Mouse (Mus musculus) bone marrow, adult 2 months (tissue): ENCODE data around the gene Rnf26.

Experiments
- CTCF ChIP-seq: fragments of 200-500 bp; IDR thresholded peaks from 2 replicates; pipeline ENCODE4 v1.5.1; 2011; ENCODE audit warnings: low read length, control low read depth; ENCODE audit not compliant: control insufficient read depth, insufficient read depth
- POLR2A ChIP-seq: fragments of 200-500 bp; IDR thresholded peaks from 2 replicates; pipeline ENCODE4 v1.6.1; 2011; ENCODE audit warnings: low read depth, mild to moderate bottlenecking, control low read depth, low read length, borderline replicate concordance; ENCODE audit not compliant: control insufficient read depth

- TF ChIP-seq POLR2A (no peak), CTCF (no peak)
Observed at GRCm38 (mm10) chr9:44125026-44125425, 11.7 kb upstream of the Rnf26 start.
